Mouse (Mus musculus) bone marrow, adult 2 months (tissue): ENCODE data around the gene Vps52. TPM values are rescaled to one million over a fixed set of nuclear protein-coding genes. Genes with fewer than 3 reads are reported as not detected.

Source experiments
- H3K27ac ChIP-seq: fragments of 200-500 bp; 2 replicates; pipeline ENCODE4 v1.5.1; 2012; ENCODE audit warnings: low read depth, mild to moderate bottlenecking, control low read depth, inconsistent platforms, low read length; ENCODE audit not compliant: control insufficient read depth, poor library complexity, insufficient read depth
- H3K4me1 ChIP-seq: fragments of 200-500 bp; 2 replicates; pipeline ENCODE4 v1.6.1; 2011; ENCODE audit warnings: low read length; ENCODE audit not compliant: control insufficient read depth, insufficient read depth
- H3K4me3 ChIP-seq: fragments of 200-500 bp; replicated peaks from 2 replicates; pipeline ENCODE3; 2011; ENCODE audit warnings: mild to moderate bottlenecking, low read depth, low read length, control low read depth; ENCODE audit not compliant: control insufficient read depth
- CTCF ChIP-seq: fragments of 200-500 bp; IDR thresholded peaks from 2 replicates; pipeline ENCODE4 v1.5.1; 2011; ENCODE audit warnings: low read length, control low read depth; ENCODE audit not compliant: control insufficient read depth, insufficient read depth
- POLR2A ChIP-seq: fragments of 200-500 bp; IDR thresholded peaks from 2 replicates; pipeline ENCODE4 v1.6.1; 2011; ENCODE audit warnings: low read depth, mild to moderate bottlenecking, control low read depth, low read length, borderline replicate concordance; ENCODE audit not compliant: control insufficient read depth
- WGBS: fragments of 180-500 bp; shearing (Covaris S2); methylation state at CpG from one replicate; pipeline ENCODE4 v1.1.7; 2018; 5-methylcytosine and 5-hydroxymethylcytosine counted together
- polyA plus RNA-seq: library from polyadenylated mRNA; stranded (reverse); fragments of >200 nt; gene quantifications from 2 replicates; pipeline ENCODE4 v1.2.4, GENCODE M21; 2011; ENCODE audit warnings: low replicate concordance; ENCODE audit not compliant: missing spikeins, insufficient read depth, insufficient read length

Vps52 gene
- polyA plus RNA-seq, 1 experiment = 23.1 TPM

DNA sequence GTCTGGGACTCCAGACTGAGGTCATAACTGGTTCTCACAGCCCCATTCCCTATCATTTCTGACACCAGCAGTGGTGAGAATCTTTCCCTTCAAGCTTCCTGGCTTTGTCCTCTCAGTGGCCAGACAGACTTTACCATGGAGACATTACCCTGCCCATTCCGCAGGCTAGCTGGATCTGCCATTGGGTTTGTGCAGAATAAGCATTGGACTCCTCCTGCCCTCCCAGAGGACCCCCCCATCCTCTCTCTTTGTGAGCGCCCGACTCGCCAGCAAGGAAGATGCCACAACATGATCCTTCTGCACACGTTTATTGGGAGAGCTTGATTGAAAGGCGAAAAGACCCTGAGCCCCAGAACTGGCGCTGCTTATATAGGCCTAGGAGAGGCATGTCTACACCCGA lies 57.8 kb downstream of the Vps52 start:
- WGBS = 92% methylated on average over 8 of the region's 8 CpGs
- Histone ChIP-seq H3K4me1 (no peaks in the 10 kb centered on the region), H3K4me3 (no peak overlapping the region), H3K27ac (no peak overlapping the region)
- TF ChIP-seq CTCF = no peak
- no peak for TF ChIP-seq POLR2A

Other genes with a start within 250 kb of the Vps52 start
- 227 and 290 TPM in 2 replicates for gene March2, start 237.1 kb upstream of the Vps52 start, polyA plus RNA-seq
- 45.8 and 57.6 TPM in 2 replicates for gene Rab11b, start 195.3 kb upstream of the Vps52 start, polyA plus RNA-seq
- gene Angptl4, start 174.0 kb upstream of the Vps52 start, polyA plus RNA-seq = 3.4 and 7.4 TPM in 2 replicates
- gene Kank3, start 145.3 kb upstream of the Vps52 start, polyA plus RNA-seq = 23.0 and 52.7 TPM in 2 replicates
- gene Rps28, start 131.2 kb upstream of the Vps52 start, polyA plus RNA-seq = 900 and 1,879 TPM in 2 replicates
- gene Ndufa7, start 131.2 kb upstream of the Vps52 start, polyA plus RNA-seq = 68.0 and 157 TPM in 2 replicates
- gene Cd320, start 112.7 kb upstream of the Vps52 start, polyA plus RNA-seq = 2.8 and 4.6 TPM in 2 replicates
- not detected in 2 replicates for gene Gm7029, start 82.0 kb upstream of the Vps52 start, polyA plus RNA-seq
- gene Kifc1, start 65.2 kb upstream of the Vps52 start, polyA plus RNA-seq = 358 and 477 TPM in 2 replicates
- 1.2 and 1.9 TPM in 2 replicates for gene Platr17, start 50.7 kb upstream of the Vps52 start, polyA plus RNA-seq
- gene Daxx, start 46.4 kb upstream of the Vps52 start, polyA plus RNA-seq = 26.4 and 42.3 TPM in 2 replicates
- gene Tapbp, start 39.9 kb upstream of the Vps52 start, polyA plus RNA-seq = 75.8 and 87.3 TPM in 2 replicates
- gene Zbtb22, start 39.9 kb upstream of the Vps52 start, polyA plus RNA-seq = 21.2 and 26.3 TPM in 2 replicates
- 91.8 and 173 TPM in 2 replicates for gene Rgl2, start 26.3 kb upstream of the Vps52 start, polyA plus RNA-seq
- 75.9 and 89.6 TPM in 2 replicates for gene Pfdn6, start 15.5 kb upstream of the Vps52 start, polyA plus RNA-seq
- gene Wdr46, start 15.2 kb upstream of the Vps52 start, polyA plus RNA-seq = 20.4 and 21.4 TPM in 2 replicates
- gene B3galt4, start 4.3 kb upstream of the Vps52 start, polyA plus RNA-seq = 1.9 and 4.1 TPM in 2 replicates
- 1,108 and 1,335 TPM in 2 replicates for gene Rps18, start 189 bp downstream of the Vps52 start, polyA plus RNA-seq
- gene H2-K1, start 44.5 kb downstream of the Vps52 start, polyA plus RNA-seq = 698 and 1,240 TPM in 2 replicates
- 9.0 and 35.7 TPM in 2 replicates for gene Ring1, start 68.9 kb downstream of the Vps52 start, polyA plus RNA-seq
- 120 and 165 TPM in 2 replicates for gene H2-Ke6, start 72.2 kb downstream of the Vps52 start, polyA plus RNA-seq
- gene Slc39a7, start 75.9 kb downstream of the Vps52 start, polyA plus RNA-seq = 51.4 and 84.6 TPM in 2 replicates
- 36.0 and 70.9 TPM in 2 replicates for gene Rxrb, start 76.0 kb downstream of the Vps52 start, polyA plus RNA-seq
- 10.7 and 12.6 TPM in 2 replicates for gene Col11a2, start 83.6 kb downstream of the Vps52 start, polyA plus RNA-seq
- gene H2-Oa, start 136.5 kb downstream of the Vps52 start, polyA plus RNA-seq = 3.9 and 6.3 TPM in 2 replicates
- 14.2 and 38.5 TPM in 2 replicates for gene H2-DMa, start 163.7 kb downstream of the Vps52 start, polyA plus RNA-seq
- 118 and 172 TPM in 2 replicates for gene Brd2, start 166.8 kb downstream of the Vps52 start, polyA plus RNA-seq
- 24.3 and 38.9 TPM in 2 replicates for gene H2-DMb2, start 187.5 kb downstream of the Vps52 start, polyA plus RNA-seq
- gene H2-DMb1, start 197.3 kb downstream of the Vps52 start, polyA plus RNA-seq = 42.1 and 59.8 TPM in 2 replicates
- 34.1 and 55.9 TPM in 2 replicates for gene Tap1, start 231.7 kb downstream of the Vps52 start, polyA plus RNA-seq
- gene Psmb9, start 232.0 kb downstream of the Vps52 start, polyA plus RNA-seq = 111 and 156 TPM in 2 replicates
- 35.3 and 68.8 TPM in 2 replicates for gene Psmb8, start 241.9 kb downstream of the Vps52 start, polyA plus RNA-seq
- gene Tap2, start 247.7 kb downstream of the Vps52 start, polyA plus RNA-seq = 50.7 and 54.8 TPM in 2 replicates